ENCODE assay signal across 17 mouse cellular contexts in genomic region chr11:60190055-60190641, GRCm38 (mm10). TPM values are rescaled to one million over a fixed set of nuclear protein-coding genes. Genes with fewer than 3 reads are reported as not detected.
DNase-seq lines count a peak whose midpoint lies in the region; ATAC-seq and TF ChIP-seq lines count a peak whose summit lies in the region.
"Had no signal": no experiment of that assay in that cellular context is flagged by ENCODE, and none has a peak within 500 bp of the region (broad histone marks: within the 10 kb centered on the region; RNA-seq: fewer than 3 reads in every experiment).

No protein-coding gene starts in this region.

- no peak overlapping the region for H3K4me2 ChIP-seq in hindbrain, embryonic 14.5 days (replicated peaks)
- no peak overlapping the region for H3K4me2 ChIP-seq in neural tube, embryonic 11.5 days (ENCODE audit: low read depth)
- no peak overlapping the region for H3K4me2 ChIP-seq in stomach, postnatal 0 days (replicated peaks; ENCODE audit: low read depth)
- H3K4me2 ChIP-seq: embryonic facial prominence, embryonic 13.5 days; forebrain, embryonic 15.5 days; limb, embryonic 13.5 days; midbrain, embryonic 12.5 days had no signal

- H3K4me3 ChIP-seq in hindbrain, embryonic 10.5 days: no peak overlapping the region
- H3K4me3 ChIP-seq in hindbrain, embryonic 14.5 days (replicated peaks; ENCODE audit: low read length): no peak overlapping the region
- no peak overlapping the region for H3K4me3 ChIP-seq in neural tube, embryonic 11.5 days (ENCODE audit: low read depth, low read length)
- no peak overlapping the region for H3K4me3 ChIP-seq in stomach, postnatal 0 days (ENCODE audit: low read depth, low read length)
- H3K4me3 ChIP-seq: embryonic facial prominence, embryonic 13.5 days; forebrain, embryonic 15.5 days; heart, embryonic 10.5 days; limb, embryonic 13.5 days; midbrain, embryonic 12.5 days had no signal

- TF ChIP-seq CTCF in stomach, postnatal 0 days (IDR thresholded peaks at IDR 0.05; ENCODE audit: low read depth): no peak

- peaks cover 62% of the 10 kb centered on the region for H3K4me1 ChIP-seq in hindbrain, embryonic 10.5 days (replicated peaks)
- peaks cover 16% of the 10 kb centered on the region for H3K4me1 ChIP-seq in hindbrain, embryonic 14.5 days (replicated peaks; ENCODE audit: control insufficient read depth, insufficient read depth, low read length)
- H3K4me1 ChIP-seq in neural tube, embryonic 11.5 days (ENCODE audit: control insufficient read depth, insufficient read depth, low read length): peaks cover 5% of the 10 kb centered on the region
- peaks cover 3% of the 10 kb centered on the region; the same call in 1 of the 2 replicates for H3K4me1 ChIP-seq in stomach, postnatal 0 days (replicated peaks; ENCODE audit: control insufficient read depth, insufficient read depth)

- H3K27me3 ChIP-seq in hindbrain, embryonic 10.5 days (ENCODE audit: insufficient read depth, poor library complexity, severe bottlenecking): no peaks in the 10 kb centered on the region
- H3K27me3 ChIP-seq in hindbrain, embryonic 14.5 days (ENCODE audit: control insufficient read depth, insufficient read depth, low read length): no peaks in the 10 kb centered on the region
- no peaks in the 10 kb centered on the region for H3K27me3 ChIP-seq in neural tube, embryonic 11.5 days (ENCODE audit: control insufficient read depth, insufficient read depth, low read length)
- H3K27me3 ChIP-seq in stomach, postnatal 0 days (ENCODE audit: control insufficient read depth, insufficient read depth, low read length): no peaks in the 10 kb centered on the region
- H3K27me3 ChIP-seq: embryonic facial prominence, embryonic 13.5 days; forebrain, embryonic 15.5 days; limb, embryonic 13.5 days; midbrain, embryonic 12.5 days had no signal

- WGBS in hindbrain, embryonic 10.5 days: 93% methylated on average over 17 of the region's 17 CpGs
- 92% methylated on average over 17 of the region's 17 CpGs for WGBS in hindbrain, embryonic 14.5 days
- WGBS in neural tube, embryonic 11.5 days: 92% methylated on average over 17 of the region's 17 CpGs
- 85% methylated on average over 17 of the region's 17 CpGs for WGBS in stomach, postnatal 0 days

- H3K9me3 ChIP-seq in hindbrain, embryonic 10.5 days: peaks cover 12% of the 10 kb centered on the region
- H3K9me3 ChIP-seq in hindbrain, embryonic 14.5 days (ENCODE audit: control insufficient read depth, low read length): no peaks in the 10 kb centered on the region
- H3K9me3 ChIP-seq in neural tube, embryonic 11.5 days (ENCODE audit: control insufficient read depth, low read length): no peaks in the 10 kb centered on the region; the same call in 1 of the 2 replicates
- 0 out of 2 replicates have a peak, but pooled peaks cover 2% of the 10 kb centered on the region for H3K9me3 ChIP-seq in stomach, postnatal 0 days (ENCODE audit: control insufficient read depth, low read length)
- H3K9me3 ChIP-seq: forebrain, embryonic 15.5 days had no signal

- no peak for ATAC-seq in hindbrain, embryonic 14.5 days (ENCODE audit: low FRiP score)
- no peak for ATAC-seq in neural tube, embryonic 11.5 days (ENCODE audit: insufficient read depth, low FRiP score, low TSS enrichment)
- no peak for ATAC-seq in stomach, postnatal 0 days (ENCODE audit: low FRiP score, low TSS enrichment)
- ATAC-seq: CD4-positive, CD25-positive, alpha-beta regulatory T cell, adult 4 months; forebrain, embryonic 15.5 days; liver, postnatal 0 days had no signal

- no peak for DNase-seq in hindbrain, embryonic 10.5 days (ENCODE audit: low spot score)
- DNase-seq in hindbrain, embryonic 14.5 days (ENCODE audit: low spot score): no peak
- no peak for DNase-seq in neural tube, embryonic 11.5 days (ENCODE audit: low spot score)
- DNase-seq in neural tube, embryonic 10.5 days (ENCODE audit: extremely low spot score, low spot score): no peak
- DNase-seq in lung, adult 18-20 months: peak; percentile 63 to 75
- DNase-seq in stomach, postnatal 0 days (ENCODE audit: low spot score): no peak
- DNase-seq in urinary bladder, adult 2 months (ENCODE audit: low spot score): no peak
- DNase-seq: cerebellum, postnatal 36 days; kidney, postnatal 36 days; retina, postnatal 1 day had no signal

- TF ChIP-seq EP300 in stomach, postnatal 0 days (optimal IDR thresholded peaks at IDR 0.05): no peak

- peak overlapping the region; percentile 75 for H3K27ac ChIP-seq in hindbrain, embryonic 10.5 days
- H3K27ac ChIP-seq in hindbrain, embryonic 14.5 days: no peak overlapping the region
- H3K27ac ChIP-seq in neural tube, embryonic 11.5 days (ENCODE audit: low read depth, low read length): 0 out of 2 replicates have a peak overlapping the region, but pooled peaks have one; percentile 14
- peak overlapping the region; percentile 53; the same call in 1 of the 2 replicates for H3K27ac ChIP-seq in stomach, postnatal 0 days (replicated peaks)
- H3K27ac ChIP-seq: embryonic facial prominence, embryonic 13.5 days; forebrain, embryonic 15.5 days; limb, embryonic 13.5 days; midbrain, embryonic 12.5 days had no signal

- peaks cover 100% of the 10 kb centered on the region for H3K36me3 ChIP-seq in hindbrain, embryonic 10.5 days
- peaks cover 96% of the 10 kb centered on the region for H3K36me3 ChIP-seq in hindbrain, embryonic 14.5 days (replicated peaks; ENCODE audit: control insufficient read depth, insufficient read depth)
- peaks cover 49% of the 10 kb centered on the region for H3K36me3 ChIP-seq in neural tube, embryonic 11.5 days (ENCODE audit: control insufficient read depth, insufficient read depth, low read length)
- peaks cover 41% of the 10 kb centered on the region for H3K36me3 ChIP-seq in stomach, postnatal 0 days (ENCODE audit: control insufficient read depth, insufficient read depth, low read length)

- H3K9ac ChIP-seq in hindbrain, embryonic 14.5 days: no peak overlapping the region
- no peak overlapping the region for H3K9ac ChIP-seq in neural tube, embryonic 11.5 days (ENCODE audit: low read length)
- no peak overlapping the region for H3K9ac ChIP-seq in stomach, postnatal 0 days (ENCODE audit: low read length)
- H3K9ac ChIP-seq: embryonic facial prominence, embryonic 13.5 days; forebrain, embryonic 15.5 days; limb, embryonic 13.5 days; liver, postnatal 0 days; midbrain, embryonic 12.5 days had no signal

RNA-seq across cellular contexts. Expression of gene Srebf1, which starts 32.2 kb away (rescaled TPM):
- polyA plus RNA-seq in hindbrain, embryonic 10.5 days (2016; fragmentation: Nextera tagmentation; extraction: Ambion mirVana): 45.0 and 55.8 TPM in 2 replicates
- 37.3 and 40.3 TPM in 2 replicates for polyA plus RNA-seq in hindbrain, embryonic 14.5 days (2014; fragmentation: Nextera tagmentation; extraction: Ambion mirVana)
- polyA plus RNA-seq in neural tube, embryonic 11.5 days (2014; fragmentation: Nextera tagmentation; extraction: Ambion mirVana): 53.3 and 54.7 TPM in 2 replicates
- 44.7 and 47.9 TPM in 2 replicates for polyA plus RNA-seq in stomach, postnatal 0 days (2015; fragmentation: Nextera tagmentation; extraction: Ambion mirVana)
- 157 and 168 TPM in 2 replicates for polyA plus RNA-seq in urinary bladder, adult 2 months (2012; rRNA removed)

Comparison
In these comparisons a context has a peak if more than half of its experiments do, and no peak if none do; other contexts are left out.
1. DNase-seq: peak in lung, adult 18-20 months (2 of 2); none in hindbrain, embryonic 10.5 days (single experiment), hindbrain, embryonic 14.5 days (single experiment), neural tube, embryonic 11.5 days (single experiment), neural tube, embryonic 10.5 days (single experiment), stomach, postnatal 0 days (single experiment) and urinary bladder, adult 2 months (single experiment).